Mouse (Mus musculus) C2C12 (cell line): Measurements from ENCODE around the gene Myh2. TPM values are rescaled to one million over a fixed set of nuclear protein-coding genes. Genes with fewer than 3 reads are reported as not detected.

Experiments used
- H3K27me3 ChIP-seq: one replicate; pipeline ENCODE4 v1.6.1; 2011; ENCODE audit not compliant: control insufficient read depth, insufficient read depth, insufficient read length
- H3K36me3 ChIP-seq: one replicate; pipeline ENCODE4 v1.6.1; 2011; ENCODE audit not compliant: control insufficient read depth, insufficient read depth
- H3K4me3 ChIP-seq: one replicate; pipeline ENCODE4 v1.5.1; 2011; ENCODE audit warnings: mild to moderate bottlenecking, control low read depth; ENCODE audit not compliant: poor library complexity, insufficient read depth, severe bottlenecking
- H3K79me2 ChIP-seq: one replicate; pipeline ENCODE4 v1.6.1; 2011; ENCODE audit not compliant: control insufficient read depth, insufficient read depth
- H3K79me3 ChIP-seq: one replicate; pipeline ENCODE4 v1.6.1; 2011; ENCODE audit warnings: low read depth, control low read depth
- H3ac ChIP-seq: one replicate; pipeline ENCODE3; 2011; ENCODE audit warnings: low read depth; ENCODE audit not compliant: control insufficient read depth, insufficient read length
- CEBPB ChIP-seq: IDR thresholded peaks from one replicate; pipeline ENCODE4 v1.6.1; 2011; ENCODE audit warnings: low read depth, mild to moderate bottlenecking, control low read depth, moderate library complexity
- CTCF ChIP-seq: IDR thresholded peaks from one replicate; pipeline ENCODE4 v1.5.1; 2011; ENCODE audit not compliant: control insufficient read depth, insufficient read depth, insufficient read length
- FOSL1 ChIP-seq: IDR thresholded peaks from one replicate; pipeline ENCODE4 v1.8.0; 2011; ENCODE audit warnings: mild to moderate bottlenecking, low read length; ENCODE audit not compliant: poor library complexity, insufficient read depth, severe bottlenecking
- MAX ChIP-seq: IDR thresholded peaks from one replicate; pipeline ENCODE4 v1.6.1; 2011; ENCODE audit warnings: mild to moderate bottlenecking, control low read depth
- MYOD1 ChIP-seq: IDR thresholded peaks from one replicate; pipeline ENCODE4 v1.6.1; 2011; ENCODE audit warnings: low read depth; ENCODE audit not compliant: control insufficient read depth, insufficient read length
- MYOG ChIP-seq: IDR thresholded peaks from one replicate; pipeline ENCODE4 v1.6.1; 2011; ENCODE audit not compliant: control insufficient read depth, insufficient read length; ENCODE audit errors: extremely low read depth
- USF1 ChIP-seq: IDR thresholded peaks from one replicate; pipeline ENCODE4 v1.6.1; 2011; ENCODE audit warnings: low read depth, mild to moderate bottlenecking, control low read depth, moderate library complexity
- polyA plus RNA-seq: library from polyadenylated mRNA; unstranded; fragments of >200 nt; fragmentation: generic; extraction: Trizol; gene quantifications from one replicate; pipeline ENCODE4 v1.2.1, GENCODE M21; 2012; ENCODE audit warnings: missing spikeins

Myh2 gene
- polyA plus RNA-seq, 1 experiment: not detected

DNA sequence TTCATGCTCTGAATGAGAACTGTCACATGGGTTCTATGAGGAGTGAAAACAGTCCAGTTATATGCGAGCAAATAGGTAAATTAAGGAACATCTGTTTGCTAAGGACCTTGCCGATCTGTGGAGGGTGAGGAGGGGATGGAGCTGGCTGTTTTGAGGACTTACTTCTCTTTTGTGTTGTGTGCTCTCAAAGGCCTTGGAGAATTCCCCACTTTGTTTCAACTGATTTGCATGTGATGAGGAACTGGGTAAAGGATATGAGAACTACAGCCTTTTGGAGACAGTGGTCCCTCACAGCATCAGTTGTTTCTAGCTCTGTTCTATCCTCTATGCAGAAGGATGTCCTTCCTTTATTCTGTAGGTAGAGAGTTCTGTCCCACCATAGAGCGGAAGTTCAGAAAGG, 10.7 kb upstream of the Myh2 start:
- TF ChIP-seq MAX (no peak), CEBPB (no peak)
- H3K79me2 ChIP-seq: no peaks in the 10 kb centered on the region
- H3ac ChIP-seq: no peak overlapping the region
- no peak overlapping the region for H3K4me3 ChIP-seq
- H3K36me3 ChIP-seq: no peaks in the 10 kb centered on the region
- H3K79me3 ChIP-seq: no peaks in the 10 kb centered on the region
- H3K27me3 ChIP-seq: no peaks in the 10 kb centered on the region

DNA sequence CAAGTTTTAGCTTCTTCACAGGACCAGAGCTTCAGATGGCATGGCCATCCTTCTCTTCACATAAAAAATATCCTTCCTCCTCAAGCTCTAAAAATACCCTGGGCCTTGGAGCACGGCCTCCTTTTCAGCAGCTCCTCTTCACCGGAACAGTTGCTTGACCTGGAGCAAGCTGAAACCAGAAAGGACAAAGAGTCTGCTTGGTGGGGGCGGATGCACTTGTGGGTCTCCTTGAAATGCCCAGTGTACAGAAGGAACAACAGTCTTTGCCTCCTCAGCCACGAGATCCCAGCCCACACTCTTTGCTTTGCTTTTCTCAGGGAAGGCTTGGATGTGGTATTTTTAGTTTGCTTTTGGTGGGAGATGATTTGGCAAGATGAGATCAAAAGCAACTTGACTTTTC, 7.1 kb upstream of the Myh2 start:
- Histone ChIP-seq H3K27me3 (no peaks in the 10 kb centered on the region), H3K36me3 (no peaks in the 10 kb centered on the region), H3ac (no peak overlapping the region), H3K4me3 (no peak overlapping the region), H3K79me3 (no peaks in the 10 kb centered on the region), H3K79me2 (no peaks in the 10 kb centered on the region)
- TF ChIP-seq MAX (no peak), MYOG (no peak), CEBPB (no peak), USF1 (no peak), FOSL1 (no peak), MYOD1 (no peak), CTCF (no peak)

- H3K79me3 ChIP-seq: no peaks in the 10 kb centered on the region
- H3K27me3 ChIP-seq: no peaks in the 10 kb centered on the region
- TF ChIP-seq USF1 (no peak), MYOD1 (peak; percentile 9)
- no peak overlapping the region for H3K4me3 ChIP-seq
- H3K36me3 ChIP-seq: no peaks in the 10 kb centered on the region
- H3ac ChIP-seq: no peak overlapping the region
- H3K79me2 ChIP-seq: no peaks in the 10 kb centered on the region
Measured at GRCm38 (mm10) chr11:67164851-67165250, 6.0 kb upstream of the Myh2 start.

- H3K27me3 ChIP-seq: no peaks in the 10 kb centered on the region
- H3ac ChIP-seq: no peak overlapping the region
- TF ChIP-seq MYOD1: no peak
- TF ChIP-seq CTCF: no peak
- TF ChIP-seq CEBPB: no peak
- TF ChIP-seq FOSL1: no peak
- TF ChIP-seq MAX: no peak
- no peak for TF ChIP-seq MYOG
- TF ChIP-seq USF1: no peak
Measured at GRCm38 (mm10) chr11:67169301-67169700, 1.5 kb upstream of the Myh2 start.

GRCm38 (mm10) chr11:67172439-67172838, 1.6 kb downstream of the Myh2 start:
- Histone ChIP-seq H3K4me3 (no peak overlapping the region), H3K79me3 (no peaks in the 10 kb centered on the region), H3K27me3 (no peaks in the 10 kb centered on the region), H3ac (no peak overlapping the region), H3K36me3 (no peaks in the 10 kb centered on the region), H3K79me2 (no peaks in the 10 kb centered on the region)
- no peak for TF ChIP-seq FOSL1
- TF ChIP-seq MYOG: no peak
- TF ChIP-seq CEBPB: no peak

More at GRCm38 (mm10) chr11:67169301-67169700, 1.5 kb upstream of the Myh2 start:
- Histone ChIP-seq H3K79me2 (no peaks in the 10 kb centered on the region), H3K36me3 (no peaks in the 10 kb centered on the region), H3K79me3 (no peaks in the 10 kb centered on the region), H3K4me3 (no peak overlapping the region)

GRCm38 (mm10) chr11:67176376-67176775, 5.5 kb downstream of the Myh2 start:
- H3K79me3 ChIP-seq: no peaks in the 10 kb centered on the region
- TF ChIP-seq MAX: no peak
- no peak for TF ChIP-seq USF1
- no peak for TF ChIP-seq MYOG
- no peak for TF ChIP-seq CTCF
- TF ChIP-seq MYOD1: no peak
- no peak for TF ChIP-seq CEBPB
- TF ChIP-seq FOSL1: no peak
- no peak overlapping the region for H3K4me3 ChIP-seq
- no peaks in the 10 kb centered on the region for H3K36me3 ChIP-seq
- no peaks in the 10 kb centered on the region for H3K79me2 ChIP-seq
- H3ac ChIP-seq: no peak overlapping the region
- H3K27me3 ChIP-seq: no peaks in the 10 kb centered on the region

GRCm38 (mm10) chr11:67190316-67190715, 19.5 kb downstream of the Myh2 start:
- no peaks in the 10 kb centered on the region for H3K79me2 ChIP-seq
- TF ChIP-seq CTCF: no peak
- TF ChIP-seq MAX: no peak
- TF ChIP-seq MYOG: no peak
- TF ChIP-seq MYOD1: no peak
- no peak for TF ChIP-seq CEBPB
- no peak for TF ChIP-seq FOSL1
- no peak for TF ChIP-seq USF1
- H3K4me3 ChIP-seq: no peak overlapping the region

More at GRCm38 (mm10) chr11:67190316-67190715, 19.5 kb downstream of the Myh2 start:
- H3K79me3 ChIP-seq: no peaks in the 10 kb centered on the region
- no peak overlapping the region for H3ac ChIP-seq
- no peaks in the 10 kb centered on the region for H3K27me3 ChIP-seq
- H3K36me3 ChIP-seq: no peaks in the 10 kb centered on the region
